Mouse (Mus musculus) forebrain, embryonic 15.5 days (tissue): ENCODE results near the gene Psmc3ip. TPM values are rescaled to one million over a fixed set of nuclear protein-coding genes. Genes with fewer than 3 reads are reported as not detected.
A peak's percentile ranks its signal among the peaks of the same experiment; 100 is the strongest.

Experiments
- ATAC-seq: fragments of 200-750 bp; cut with Nextera tagmentation; replicated peaks from 2 replicates; pipeline ENCODE4 v1.8.0; 2017; ENCODE audit warnings: mild to moderate bottlenecking, moderate TSS enrichment, moderate library complexity
- H3K27ac ChIP-seq: fragments of 300-500 bp; sonication (generic); replicated peaks from 2 replicates; pipeline ENCODE4 v1.5.1; 2015; ENCODE audit warnings: mild to moderate bottlenecking, inconsistent platforms
- H3K27me3 ChIP-seq: fragments of 300-500 bp; sonication (generic); 2 replicates; pipeline ENCODE4 v1.6.1; 2015; ENCODE audit warnings: inconsistent platforms
- H3K36me3 ChIP-seq: fragments of 300-500 bp; sonication (generic); 2 replicates; pipeline ENCODE4 v1.6.1; 2015; ENCODE audit warnings: mild to moderate bottlenecking, inconsistent platforms
- H3K4me1 ChIP-seq: fragments of 300-500 bp; sonication (generic); 2 replicates; pipeline ENCODE4 v1.6.1; 2015; ENCODE audit warnings: inconsistent platforms
- H3K4me2 ChIP-seq: fragments of 300-500 bp; sonication (generic); replicated peaks from 2 replicates; pipeline ENCODE4 v1.6.1; 2015; ENCODE audit warnings: mild to moderate bottlenecking, inconsistent platforms
- H3K4me3 ChIP-seq: fragments of 300-500 bp; sonication (generic); 2 replicates; pipeline ENCODE4 v1.5.1; 2015; ENCODE audit warnings: mild to moderate bottlenecking, inconsistent platforms
- H3K9ac ChIP-seq: fragments of 300-500 bp; sonication (generic); replicated peaks from 2 replicates; pipeline ENCODE4 v1.6.1; 2015; ENCODE audit warnings: mild to moderate bottlenecking, inconsistent platforms
- H3K9me3 ChIP-seq: fragments of 300-500 bp; sonication (generic); 2 replicates; pipeline ENCODE4 v1.6.1; 2016; ENCODE audit warnings: inconsistent platforms
- WGBS: fragments of 180-500 bp; shearing (Covaris S2); methylation state at CpG from one replicate; pipeline ENCODE4 v1.1.7; 2015; ENCODE audit warnings: mixed read lengths; 5-methylcytosine and 5-hydroxymethylcytosine counted together
- polyA plus RNA-seq: library from polyadenylated mRNA; unstranded; fragments of >200 nt; fragmentation: Nextera tagmentation; extraction: Ambion mirVana; gene quantifications from 2 replicates; pipeline ENCODE4 v1.2.1, GENCODE M21; 2015

Gene Psmc3ip
- polyA plus RNA-seq, 1 experiment from 2014 or later = 40.5 TPM

GRCm38 (mm10) chr11:101084811-101085210, 10.4 kb downstream of the Psmc3ip start:
- peaks cover 47% of the 10 kb centered on the region for H3K4me1 ChIP-seq
- H3K4me2 ChIP-seq = no peak overlapping the region
- peaks cover 16% of the 10 kb centered on the region for H3K27me3 ChIP-seq
- WGBS = 94% methylated on average over 12 of the region's 12 CpGs
- no peak overlapping the region for H3K9ac ChIP-seq
- H3K36me3 ChIP-seq = peaks cover 13% of the 10 kb centered on the region
- H3K4me3 ChIP-seq = no peak overlapping the region
- ATAC-seq = no peak
- H3K27ac ChIP-seq = no peak overlapping the region
- no peaks in the 10 kb centered on the region for H3K9me3 ChIP-seq

- Histone ChIP-seq H3K9me3 (no peaks in the 10 kb centered on the region), H3K4me3 (no peak overlapping the region), H3K36me3 (peaks cover 8% of the 10 kb centered on the region), H3K27ac (no peak overlapping the region), H3K27me3 (peaks cover 21% of the 10 kb centered on the region), H3K4me2 (no peak overlapping the region), H3K4me1 (peaks cover 50% of the 10 kb centered on the region), H3K9ac (no peak overlapping the region)
- ATAC-seq = no peak
- 89% methylated on average over 14 of the region's 14 CpGs for WGBS
Observed at GRCm38 (mm10) chr11:101084246-101084645, 11.0 kb downstream of the Psmc3ip start.

- WGBS = 31% methylated on average over 19 of the region's 19 CpGs
- peak; percentile 12 for ATAC-seq
- H3K27ac ChIP-seq = peak overlapping the region; percentile 95
- no peaks in the 10 kb centered on the region for H3K36me3 ChIP-seq
- peaks cover 44% of the 10 kb centered on the region for H3K4me1 ChIP-seq
- no peaks in the 10 kb centered on the region for H3K9me3 ChIP-seq
- peak overlapping the region; percentile 92 for H3K9ac ChIP-seq
- peak overlapping the region; percentile 88 for H3K4me3 ChIP-seq
- H3K4me2 ChIP-seq = peak overlapping the region; percentile 99
- H3K27me3 ChIP-seq = peaks cover 32% of the 10 kb centered on the region
Observed at GRCm38 (mm10) chr11:101083083-101083697, 12.0 kb downstream of the Psmc3ip start.

GRCm38 (mm10) chr11:101082208-101083082, 12.8 kb downstream of the Psmc3ip start, which contains the start of gene Coasy:
TSS of gene Coasy (plus strand) at chr11:101082565.
- Histone ChIP-seq H3K36me3 (no peaks in the 10 kb centered on the region), H3K4me1 (peaks cover 37% of the 10 kb centered on the region), H3K27ac (peak within 1 kb of the TSS; percentile 95), H3K4me2 (peak within 1 kb of the TSS; percentile 99), H3K27me3 (peaks cover 39% of the 10 kb centered on the region), H3K9me3 (no peaks in the 10 kb centered on the region), H3K9ac (peak within 1 kb of the TSS; percentile 92), H3K4me3 (peak within 1 kb of the TSS; percentile 88)
- WGBS = under 1% methylated on average over 51 of the region's 51 CpGs
- ATAC-seq = peak; percentile 91

- Histone ChIP-seq H3K9ac (peak overlapping the region; percentile 92), H3K27ac (peak overlapping the region; percentile 95), H3K36me3 (no peaks in the 10 kb centered on the region), H3K4me3 (peak overlapping the region; percentile 88), H3K4me2 (peak overlapping the region; percentile 99), H3K9me3 (no peaks in the 10 kb centered on the region), H3K4me1 (peaks cover 34% of the 10 kb centered on the region), H3K27me3 (peaks cover 41% of the 10 kb centered on the region)
- WGBS = 6% methylated on average over 10 of the region's 10 CpGs
- ATAC-seq = no peak
Observed at GRCm38 (mm10) chr11:101081659-101082058, 13.6 kb downstream of the Psmc3ip start.

GRCm38 (mm10) chr11:101080421-101080820, 14.8 kb downstream of the Psmc3ip start:
- Histone ChIP-seq H3K4me1 (peaks cover 25% of the 10 kb centered on the region), H3K4me3 (no peak overlapping the region), H3K9ac (no peak overlapping the region), H3K9me3 (no peaks in the 10 kb centered on the region), H3K27ac (no peak overlapping the region), H3K4me2 (no peak overlapping the region), H3K36me3 (no peaks in the 10 kb centered on the region), H3K27me3 (peaks cover 41% of the 10 kb centered on the region)
- no peak for ATAC-seq
- WGBS = 58% methylated on average over 5 of the region's 5 CpGs

- WGBS = 2% methylated on average over 27 of the region's 27 CpGs
- Histone ChIP-seq H3K9me3 (no peaks in the 10 kb centered on the region), H3K4me1 (peaks cover 25% of the 10 kb centered on the region), H3K27me3 (peaks cover 41% of the 10 kb centered on the region), H3K36me3 (no peaks in the 10 kb centered on the region), H3K4me2 (no peak overlapping the region), H3K4me3 (0 out of 2 replicates have a peak overlapping the region, but pooled peaks have one; percentile 3), H3K27ac (no peak overlapping the region), H3K9ac (no peak overlapping the region)
- ATAC-seq = no peak
Observed at GRCm38 (mm10) chr11:101079746-101080145, 15.5 kb downstream of the Psmc3ip start.

- no peaks in the 10 kb centered on the region for H3K9me3 ChIP-seq
Observed at GRCm38 (mm10) chr11:101078121-101078520, 17.1 kb downstream of the Psmc3ip start, which contains the start of gene Hsd17b1. TSS of gene Hsd17b1 (plus strand) at chr11:101078411.

GRCm38 (mm10) chr11:101071810-101072428, 23.3 kb downstream of the Psmc3ip start:
- Histone ChIP-seq H3K9ac (no peak overlapping the region), H3K4me1 (peaks cover 23% of the 10 kb centered on the region), H3K9me3 (no peaks in the 10 kb centered on the region), H3K4me2 (no peak overlapping the region), H3K36me3 (no peaks in the 10 kb centered on the region), H3K27ac (no peak overlapping the region), H3K27me3 (no peaks in the 10 kb centered on the region), H3K4me3 (no peak overlapping the region)
- no peak for ATAC-seq
- WGBS = 78% methylated on average over 14 of the region's 14 CpGs

More at GRCm38 (mm10) chr11:101078121-101078520, 17.1 kb downstream of the Psmc3ip start, which contains the start of gene Hsd17b1:
- no peaks in the 10 kb centered on the region for H3K36me3 ChIP-seq
- 68% methylated on average over 9 of the region's 9 CpGs for WGBS
- H3K27me3 ChIP-seq = peaks cover 41% of the 10 kb centered on the region
- H3K4me3 ChIP-seq = no peak within 1 kb of the TSS
- H3K4me2 ChIP-seq = no peak within 1 kb of the TSS
- no peak within 1 kb of the TSS for H3K27ac ChIP-seq
- H3K4me1 ChIP-seq = peaks cover 16% of the 10 kb centered on the region
- H3K9ac ChIP-seq = no peak within 1 kb of the TSS
- no peak for ATAC-seq

GRCm38 (mm10) chr11:101070987-101071386, 24.2 kb downstream of the Psmc3ip start:
- Histone ChIP-seq H3K36me3 (no peaks in the 10 kb centered on the region), H3K4me1 (peaks cover 28% of the 10 kb centered on the region), H3K9ac (no peak overlapping the region), H3K27me3 (no peaks in the 10 kb centered on the region), H3K4me3 (peak overlapping the region; percentile 77), H3K4me2 (peak overlapping the region; percentile 91), H3K9me3 (no peaks in the 10 kb centered on the region), H3K27ac (0 out of 2 replicates have a peak overlapping the region, but pooled peaks have one; percentile 64)
- no peak for ATAC-seq
- WGBS = 70% methylated on average over 6 of the region's 6 CpGs

GRCm38 (mm10) chr11:101070189-101070527, 25.1 kb downstream of the Psmc3ip start:
- H3K27ac ChIP-seq = peak overlapping the region; percentile 64
- peak overlapping the region; percentile 77 for H3K4me3 ChIP-seq
- WGBS = under 1% methylated on average over 36 of the region's 36 CpGs
- H3K4me1 ChIP-seq = peaks cover 28% of the 10 kb centered on the region
- peak overlapping the region; percentile 91 for H3K4me2 ChIP-seq
- peak; percentile 71 for ATAC-seq
- no peaks in the 10 kb centered on the region for H3K36me3 ChIP-seq
- no peaks in the 10 kb centered on the region for H3K9me3 ChIP-seq
- H3K9ac ChIP-seq = peak overlapping the region; percentile 85
- no peaks in the 10 kb centered on the region for H3K27me3 ChIP-seq
